Mouse (Mus musculus): ENCODE results near the gene Olfr575. TPM values are rescaled to one million over a fixed set of nuclear protein-coding genes. Genes with fewer than 3 reads are reported as not detected.

Gene Olfr575
- total and polyA plus RNA-seq, 2 experiments from 2014 or later: not detected

DNA sequence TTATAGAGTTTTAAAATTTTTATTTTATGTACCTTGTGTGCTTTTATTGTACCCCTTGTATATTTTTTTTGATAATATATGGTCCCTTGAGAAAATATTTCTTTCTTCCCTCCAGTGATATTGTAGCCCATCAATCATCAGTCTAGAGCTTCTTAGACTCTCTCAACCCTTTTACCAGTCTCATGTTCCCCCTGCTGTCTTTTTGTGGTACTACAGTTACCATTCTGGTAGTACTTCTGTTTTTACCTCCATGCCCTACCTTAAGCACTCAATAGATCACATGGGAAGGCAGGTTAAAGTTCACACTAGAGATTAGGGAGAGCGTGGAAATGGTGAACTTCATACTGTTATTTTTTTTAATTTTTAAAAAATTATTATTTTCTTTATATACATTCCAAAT is 38.9 kb downstream of the Olfr575 start:
- Histone ChIP-seq H3K27me3 (ENCODE audit: control insufficient read depth, insufficient read depth, low read length) (no peaks in the 10 kb centered on the region), H3K36me3 (replicated peaks; ENCODE audit: control insufficient read depth, insufficient read depth, low read length) (no peaks in the 10 kb centered on the region), H3K4me3 (ENCODE audit: low read depth, low read length) (no peak overlapping the region), H3K9me3 (replicated peaks; ENCODE audit: control insufficient read depth, low read length) (no peaks in the 10 kb centered on the region), H3K4me2 (ENCODE audit: low read depth, low read length) (no peak overlapping the region), H3K27ac (ENCODE audit: low read depth) (no peak overlapping the region), H3K4me1 (ENCODE audit: control insufficient read depth, insufficient read depth) (0 out of 2 replicates have a peak, but pooled peaks cover 3% of the 10 kb centered on the region), H3K9ac (replicated peaks; ENCODE audit: low read depth, low read length) (no peak overlapping the region)
- TF ChIP-seq EP300 (IDR thresholded peaks at IDR 0.05; ENCODE audit: low read depth) (no peak), CTCF (IDR thresholded peaks at IDR 0.05; ENCODE audit: low read depth) (peak; percentile 84)
- ATAC-seq (ENCODE audit: insufficient read depth, low read depth) (no peak), DNase-seq (ENCODE audit: low spot score) (peak; percentile 46)
- WGBS: 5% methylated on average over 1 of the region's 1 CpGs

- Histone ChIP-seq H3K4me2 (ENCODE audit: low read depth, low read length) (no peak within 1 kb of the TSS), H3K27me3 (ENCODE audit: control insufficient read depth, insufficient read depth, low read length) (no peaks in the 10 kb centered on the region), H3K27ac (ENCODE audit: low read depth) (no peak within 1 kb of the TSS), H3K4me3 (ENCODE audit: low read depth, low read length) (no peak within 1 kb of the TSS), H3K4me1 (ENCODE audit: control insufficient read depth, insufficient read depth) (0 out of 2 replicates have a peak, but pooled peaks cover 3% of the 10 kb centered on the region), H3K9ac (replicated peaks; ENCODE audit: low read depth, low read length) (no peak within 1 kb of the TSS), H3K9me3 (replicated peaks; ENCODE audit: control insufficient read depth, low read length) (no peaks in the 10 kb centered on the region), H3K36me3 (replicated peaks; ENCODE audit: control insufficient read depth, insufficient read depth, low read length) (no peaks in the 10 kb centered on the region)
- 69% methylated on average over 4 of the region's 4 CpGs for WGBS
- TF ChIP-seq CTCF (IDR thresholded peaks at IDR 0.05; ENCODE audit: low read depth) (no peak), EP300 (IDR thresholded peaks at IDR 0.05; ENCODE audit: low read depth) (no peak)
- ATAC-seq (ENCODE audit: insufficient read depth, low read depth) (no peak), DNase-seq (ENCODE audit: low spot score) (no peak)
These were observed 41.3 kb downstream of the Olfr575 start, which contains the start of gene Olfr571 for GRCm38 (mm10) chr7:102917032-102917875. Gene Olfr571 (minus strand): TSS chr7:102917536.

- WGBS: 30% methylated on average over 5 of the region's 5 CpGs
- no peak overlapping the region for H3K4me3 ChIP-seq (ENCODE audit: low read depth, low read length)
- no peak overlapping the region for H3K4me2 ChIP-seq (ENCODE audit: low read depth, low read length)
- DNase-seq (ENCODE audit: low spot score) (peak; percentile 7), ATAC-seq (ENCODE audit: insufficient read depth, low read depth) (no peak; the same call in 1 of the 2 replicates)
- H3K27ac ChIP-seq (ENCODE audit: low read depth): no peak overlapping the region
- H3K27me3 ChIP-seq (ENCODE audit: control insufficient read depth, insufficient read depth, low read length): no peaks in the 10 kb centered on the region
- no peak for TF ChIP-seq CTCF (IDR thresholded peaks at IDR 0.05; ENCODE audit: low read depth)
- no peak for TF ChIP-seq EP300 (IDR thresholded peaks at IDR 0.05; ENCODE audit: low read depth)
- H3K36me3 ChIP-seq (replicated peaks; ENCODE audit: control insufficient read depth, insufficient read depth, low read length): no peaks in the 10 kb centered on the region
- H3K4me1 ChIP-seq (ENCODE audit: control insufficient read depth, insufficient read depth): 0 out of 2 replicates have a peak, but pooled peaks cover 3% of the 10 kb centered on the region
- no peaks in the 10 kb centered on the region for H3K9me3 ChIP-seq (replicated peaks; ENCODE audit: control insufficient read depth, low read length)
- H3K9ac ChIP-seq (replicated peaks; ENCODE audit: low read depth, low read length): no peak overlapping the region
These were observed 42.2 kb downstream of the Olfr575 start for GRCm38 (mm10) chr7:102916405-102916804.

DNA sequence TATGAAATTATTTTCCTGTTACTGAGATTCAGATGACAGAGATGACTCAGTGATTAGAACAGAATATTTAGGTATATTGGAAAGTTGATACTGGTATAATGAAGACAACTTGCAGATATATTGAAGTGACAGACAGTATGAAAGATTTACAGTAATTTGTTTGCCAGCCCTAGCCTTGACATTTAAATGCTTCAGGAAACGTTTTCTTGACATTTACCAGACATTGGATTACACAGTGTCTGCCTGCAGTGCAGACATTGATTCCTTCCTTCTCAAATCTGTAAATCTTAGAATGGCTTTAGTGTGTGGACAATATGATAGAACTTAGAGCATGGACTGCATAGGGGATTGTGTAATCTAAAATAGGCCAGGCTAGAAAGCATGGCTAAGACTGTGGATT is 43.3 kb downstream of the Olfr575 start:
- no peaks in the 10 kb centered on the region for H3K36me3 ChIP-seq (replicated peaks; ENCODE audit: control insufficient read depth, insufficient read depth, low read length)
- DNase-seq (ENCODE audit: low spot score) (no peak), ATAC-seq (ENCODE audit: insufficient read depth, low read depth) (no peak)
- no peaks in the 10 kb centered on the region for H3K9me3 ChIP-seq (replicated peaks; ENCODE audit: control insufficient read depth, low read length)
- no peak overlapping the region for H3K9ac ChIP-seq (replicated peaks; ENCODE audit: low read depth, low read length)
- TF ChIP-seq CTCF (IDR thresholded peaks at IDR 0.05; ENCODE audit: low read depth): no peak
- no peak for TF ChIP-seq EP300 (IDR thresholded peaks at IDR 0.05; ENCODE audit: low read depth)
- no peaks in the 10 kb centered on the region for H3K27me3 ChIP-seq (ENCODE audit: control insufficient read depth, insufficient read depth, low read length)
- H3K27ac ChIP-seq (ENCODE audit: low read depth): no peak overlapping the region
- 29% methylated on average over 1 of the region's 1 CpGs for WGBS
- H3K4me2 ChIP-seq (ENCODE audit: low read depth, low read length): no peak overlapping the region
- no peak overlapping the region for H3K4me3 ChIP-seq (ENCODE audit: low read depth, low read length)
- 0 out of 2 replicates have a peak, but pooled peaks cover 3% of the 10 kb centered on the region for H3K4me1 ChIP-seq (ENCODE audit: control insufficient read depth, insufficient read depth)

Other genes with a start within 250 kb of the Olfr575 start
- gene Olfr33, start 239.7 kb downstream of the Olfr575 start, total RNA-seq (2014; rRNA removed; ENCODE audit: low replicate concordance): not detected in 2 replicates
- not detected in 2 replicates for gene Olfr33, start 239.7 kb downstream of the Olfr575 start, polyA plus RNA-seq (2015; fragmentation: Nextera tagmentation; extraction: Ambion mirVana)
- gene Olfr559, start 231.3 kb downstream of the Olfr575 start, total RNA-seq (2014; rRNA removed; ENCODE audit: low replicate concordance): not detected in 2 replicates
- not detected in 2 replicates for gene Olfr559, start 231.3 kb downstream of the Olfr575 start, polyA plus RNA-seq (2015; fragmentation: Nextera tagmentation; extraction: Ambion mirVana)
- gene Olfr560, start 199.4 kb downstream of the Olfr575 start, total RNA-seq (2014; rRNA removed; ENCODE audit: low replicate concordance): not detected in 2 replicates
- not detected in 2 replicates for gene Olfr560, start 199.4 kb downstream of the Olfr575 start, polyA plus RNA-seq (2015; fragmentation: Nextera tagmentation; extraction: Ambion mirVana)
- 1.0 and 4.1 TPM in 2 replicates for gene Olfr78, start 199.3 kb downstream of the Olfr575 start, total RNA-seq (2014; rRNA removed; ENCODE audit: low replicate concordance)
- gene Olfr78, start 199.3 kb downstream of the Olfr575 start, polyA plus RNA-seq (2015; fragmentation: Nextera tagmentation; extraction: Ambion mirVana): 0.34 and 0.60 TPM in 2 replicates
- gene Olfr561, start 187.6 kb downstream of the Olfr575 start, total RNA-seq (2014; rRNA removed; ENCODE audit: low replicate concordance): not detected in 2 replicates
- gene Olfr561, start 187.6 kb downstream of the Olfr575 start, polyA plus RNA-seq (2015; fragmentation: Nextera tagmentation; extraction: Ambion mirVana): not detected in 2 replicates
- gene Olfr564, start 155.3 kb downstream of the Olfr575 start, total RNA-seq (2014; rRNA removed; ENCODE audit: low replicate concordance): not detected in 2 replicates
- not detected in 2 replicates for gene Olfr564, start 155.3 kb downstream of the Olfr575 start, polyA plus RNA-seq (2015; fragmentation: Nextera tagmentation; extraction: Ambion mirVana)
- not detected in 2 replicates for gene Olfr566, start 100.0 kb downstream of the Olfr575 start, total RNA-seq (2014; rRNA removed; ENCODE audit: low replicate concordance)
- not detected in 2 replicates for gene Olfr566, start 100.0 kb downstream of the Olfr575 start, polyA plus RNA-seq (2015; fragmentation: Nextera tagmentation; extraction: Ambion mirVana)
- not detected in 2 replicates for gene Olfr568, start 81.7 kb downstream of the Olfr575 start, total RNA-seq (2014; rRNA removed; ENCODE audit: low replicate concordance)
- gene Olfr568, start 81.7 kb downstream of the Olfr575 start, polyA plus RNA-seq (2015; fragmentation: Nextera tagmentation; extraction: Ambion mirVana): not detected in 2 replicates
- not detected in 2 replicates for gene Olfr569, start 67.9 kb downstream of the Olfr575 start, total RNA-seq (2014; rRNA removed; ENCODE audit: low replicate concordance)
- gene Olfr569, start 67.9 kb downstream of the Olfr575 start, polyA plus RNA-seq (2015; fragmentation: Nextera tagmentation; extraction: Ambion mirVana): not detected in 2 replicates
- not detected in 2 replicates for gene Olfr570, start 64.2 kb downstream of the Olfr575 start, total RNA-seq (2014; rRNA removed; ENCODE audit: low replicate concordance)
- not detected in 2 replicates for gene Olfr570, start 64.2 kb downstream of the Olfr575 start, polyA plus RNA-seq (2015; fragmentation: Nextera tagmentation; extraction: Ambion mirVana)
- gene Olfr571, start 41.2 kb downstream of the Olfr575 start, total RNA-seq (2014; rRNA removed; ENCODE audit: low replicate concordance): not detected in 2 replicates
- gene Olfr571, start 41.2 kb downstream of the Olfr575 start, polyA plus RNA-seq (2015; fragmentation: Nextera tagmentation; extraction: Ambion mirVana): not detected in 2 replicates
- not detected in 2 replicates for gene Olfr572, start 34.4 kb downstream of the Olfr575 start, total RNA-seq (2014; rRNA removed; ENCODE audit: low replicate concordance)
- gene Olfr572, start 34.4 kb downstream of the Olfr575 start, polyA plus RNA-seq (2015; fragmentation: Nextera tagmentation; extraction: Ambion mirVana): not detected in 2 replicates
- not detected in 2 replicates for gene Olfr573-ps1, start 16.2 kb downstream of the Olfr575 start, total RNA-seq (2014; rRNA removed; ENCODE audit: low replicate concordance)
- gene Olfr573-ps1, start 16.2 kb downstream of the Olfr575 start, polyA plus RNA-seq (2015; fragmentation: Nextera tagmentation; extraction: Ambion mirVana): not detected in 2 replicates
- gene Olfr574, start 10.3 kb downstream of the Olfr575 start, total RNA-seq (2014; rRNA removed; ENCODE audit: low replicate concordance): not detected in 2 replicates
- gene Olfr574, start 10.3 kb downstream of the Olfr575 start, polyA plus RNA-seq (2015; fragmentation: Nextera tagmentation; extraction: Ambion mirVana): not detected in 2 replicates
- not detected in 2 replicates for gene Olfr576, start 3.9 kb upstream of the Olfr575 start, total RNA-seq (2014; rRNA removed; ENCODE audit: low replicate concordance)
- not detected in 2 replicates for gene Olfr576, start 3.9 kb upstream of the Olfr575 start, polyA plus RNA-seq (2015; fragmentation: Nextera tagmentation; extraction: Ambion mirVana)
- gene Olfr577, start 17.2 kb upstream of the Olfr575 start, total RNA-seq (2014; rRNA removed; ENCODE audit: low replicate concordance): not detected in 2 replicates
- not detected in 2 replicates for gene Olfr577, start 17.2 kb upstream of the Olfr575 start, polyA plus RNA-seq (2015; fragmentation: Nextera tagmentation; extraction: Ambion mirVana)
- not detected in 2 replicates for gene Olfr578, start 30.5 kb upstream of the Olfr575 start, total RNA-seq (2014; rRNA removed; ENCODE audit: low replicate concordance)
- gene Olfr578, start 30.5 kb upstream of the Olfr575 start, polyA plus RNA-seq (2015; fragmentation: Nextera tagmentation; extraction: Ambion mirVana): not detected in 2 replicates
- gene Olfr582, start 79.2 kb upstream of the Olfr575 start, total RNA-seq (2014; rRNA removed; ENCODE audit: low replicate concordance): not detected in 2 replicates
- not detected in 2 replicates for gene Olfr582, start 79.2 kb upstream of the Olfr575 start, polyA plus RNA-seq (2015; fragmentation: Nextera tagmentation; extraction: Ambion mirVana)
- not detected in 2 replicates for gene Olfr583, start 92.5 kb upstream of the Olfr575 start, total RNA-seq (2014; rRNA removed; ENCODE audit: low replicate concordance)
- not detected in 2 replicates for gene Olfr583, start 92.5 kb upstream of the Olfr575 start, polyA plus RNA-seq (2015; fragmentation: Nextera tagmentation; extraction: Ambion mirVana)
- gene Olfr584, start 123.1 kb upstream of the Olfr575 start, total RNA-seq (2014; rRNA removed; ENCODE audit: low replicate concordance): not detected in 2 replicates
- not detected in 2 replicates for gene Olfr584, start 123.1 kb upstream of the Olfr575 start, polyA plus RNA-seq (2015; fragmentation: Nextera tagmentation; extraction: Ambion mirVana)
- not detected in 2 replicates for gene Olfr585, start 138.9 kb upstream of the Olfr575 start, total RNA-seq (2014; rRNA removed; ENCODE audit: low replicate concordance)
- not detected in 2 replicates for gene Olfr585, start 138.9 kb upstream of the Olfr575 start, polyA plus RNA-seq (2015; fragmentation: Nextera tagmentation; extraction: Ambion mirVana)
- not detected in 2 replicates for gene Olfr586, start 166.9 kb upstream of the Olfr575 start, total RNA-seq (2014; rRNA removed; ENCODE audit: low replicate concordance)
- gene Olfr586, start 166.9 kb upstream of the Olfr575 start, polyA plus RNA-seq (2015; fragmentation: Nextera tagmentation; extraction: Ambion mirVana): not detected in 2 replicates
- gene Olfr588-ps1, start 182.1 kb upstream of the Olfr575 start, total RNA-seq (2014; rRNA removed; ENCODE audit: low replicate concordance): not detected in 2 replicates
- not detected in 2 replicates for gene Olfr588-ps1, start 182.1 kb upstream of the Olfr575 start, polyA plus RNA-seq (2015; fragmentation: Nextera tagmentation; extraction: Ambion mirVana)
- gene Olfr589, start 197.6 kb upstream of the Olfr575 start, total RNA-seq (2014; rRNA removed; ENCODE audit: low replicate concordance): not detected in 2 replicates
- not detected in 2 replicates for gene Olfr589, start 197.6 kb upstream of the Olfr575 start, polyA plus RNA-seq (2015; fragmentation: Nextera tagmentation; extraction: Ambion mirVana)
- not detected in 2 replicates for gene Olfr591, start 219.6 kb upstream of the Olfr575 start, total RNA-seq (2014; rRNA removed; ENCODE audit: low replicate concordance)
- gene Olfr591, start 219.6 kb upstream of the Olfr575 start, polyA plus RNA-seq (2015; fragmentation: Nextera tagmentation; extraction: Ambion mirVana): not detected in 2 replicates
- gene Olfr592, start 226.0 kb upstream of the Olfr575 start, total RNA-seq (2014; rRNA removed; ENCODE audit: low replicate concordance): not detected in 2 replicates
- not detected in 2 replicates for gene Olfr592, start 226.0 kb upstream of the Olfr575 start, polyA plus RNA-seq (2015; fragmentation: Nextera tagmentation; extraction: Ambion mirVana)